8 mouse cellular contexts compared by ENCODE assay signal in the genomic region with DNA sequence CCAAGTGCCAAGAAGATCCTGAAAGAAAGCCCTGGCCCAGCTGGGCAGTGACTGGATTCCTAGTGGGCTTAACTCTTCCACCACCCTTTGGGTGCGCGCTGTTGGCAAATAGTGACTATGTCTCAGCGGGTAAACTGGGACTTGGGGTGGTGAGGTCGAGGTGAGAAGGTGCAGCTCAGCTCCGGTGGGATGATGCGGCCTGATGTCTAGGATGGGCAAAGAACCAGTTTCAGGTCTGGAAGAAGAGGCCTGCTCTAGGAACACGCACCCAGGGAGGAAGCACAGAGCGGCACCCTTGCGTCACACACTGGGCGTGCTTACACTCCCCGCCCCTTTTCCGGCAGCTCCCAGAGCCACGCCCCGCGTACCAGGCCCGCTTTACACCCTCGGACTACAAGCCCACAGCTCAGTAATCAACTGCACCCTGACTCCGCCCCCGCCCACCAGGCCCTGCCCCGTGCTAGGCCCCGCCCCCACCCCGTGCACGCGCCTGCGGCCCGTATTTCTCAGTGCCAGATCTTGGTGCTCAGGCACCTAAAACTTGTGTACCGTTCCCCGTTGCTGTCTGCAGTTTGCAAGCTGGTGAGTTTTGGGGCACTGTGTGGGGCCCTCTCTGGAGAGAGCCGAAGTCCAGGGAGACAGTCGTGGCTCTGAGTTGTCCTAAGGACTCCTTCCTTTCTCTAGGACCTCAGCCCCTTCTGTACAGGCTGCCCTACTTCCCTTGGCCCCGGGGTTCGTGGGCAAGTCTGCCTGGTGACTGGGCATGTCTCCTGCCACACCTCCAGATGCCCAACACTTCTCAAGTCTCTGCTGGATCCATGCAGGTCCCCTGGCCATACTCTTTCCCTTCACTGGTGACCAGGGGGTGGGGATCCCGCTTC. TPM values are rescaled to one million over a fixed set of nuclear protein-coding genes. Genes with fewer than 3 reads are reported as not detected.
DNase-seq lines count a peak whose midpoint lies in the region; ATAC-seq and TF ChIP-seq lines count a peak whose summit lies in the region.

A gene (plus strand): TSS at position 509 of the 881 bp plus-strand sequence.

- peak; percentile 51 to 57 for DNase-seq in cerebellum, adult 18-20 months
- DNase-seq in heart, postnatal 14 days = peak; percentile 92 to 94
- DNase-seq in large intestine, adult 2 months (ENCODE audit: low read depth, low spot score) = peak; percentile 57
- peak; percentile 97 for DNase-seq in stomach, postnatal 0 days (ENCODE audit: low spot score)

- peak; percentile 99 for ATAC-seq in forebrain, embryonic 15.5 days (replicated peaks)
- ATAC-seq in liver, embryonic 16.5 days (ENCODE audit: low read depth) = peak; percentile 99
- ATAC-seq in neural tube, embryonic 12.5 days (ENCODE audit: low FRiP score, low read depth) = peak; percentile 99
- peak; percentile 100 for ATAC-seq in stomach, postnatal 0 days (ENCODE audit: low FRiP score, low TSS enrichment)

- 0 out of 2 replicates have a peak, but pooled peaks have one; percentile 8 for TF ChIP-seq EP300 in ES-Bruce4 (IDR thresholded peaks at IDR 0.05; ENCODE audit: insufficient read depth, low read depth, low read length)
- TF ChIP-seq EP300 in stomach, postnatal 0 days (optimal IDR thresholded peaks at IDR 0.05) = no peak

- no peaks in the 10 kb centered on the region for H3K4me1 ChIP-seq in ES-Bruce4 (ENCODE audit: control insufficient read depth, insufficient read depth, low read length)
- H3K4me1 ChIP-seq in forebrain, embryonic 15.5 days = peaks cover 6% of the 10 kb centered on the region
- peaks cover 11% of the 10 kb centered on the region for H3K4me1 ChIP-seq in liver, embryonic 16.5 days (ENCODE audit: control insufficient read depth, low read depth, low read length)
- peaks cover 12% of the 10 kb centered on the region; the same call in 1 of the 2 replicates for H3K4me1 ChIP-seq in neural tube, embryonic 12.5 days
- H3K4me1 ChIP-seq in stomach, postnatal 0 days (replicated peaks; ENCODE audit: control insufficient read depth, insufficient read depth) = no peaks in the 10 kb centered on the region

- TF ChIP-seq CTCF in ES-Bruce4 (IDR thresholded peaks at IDR 0.05; ENCODE audit: low read depth, low read length) = no peak
- no peak for TF ChIP-seq CTCF in stomach, postnatal 0 days (IDR thresholded peaks at IDR 0.05; ENCODE audit: low read depth)

- H3K9ac ChIP-seq in ES-Bruce4 (ENCODE audit: low read depth, poor library complexity, severe bottlenecking) = peak within 1 kb of the TSS; percentile 54
- H3K9ac ChIP-seq in forebrain, embryonic 15.5 days (replicated peaks) = peak within 1 kb of the TSS; percentile 42
- peak within 1 kb of the TSS; percentile 44 for H3K9ac ChIP-seq in liver, embryonic 16.5 days (ENCODE audit: low read depth, low read length)
- no peak within 1 kb of the TSS for H3K9ac ChIP-seq in neural tube, embryonic 12.5 days
- H3K9ac ChIP-seq in stomach, postnatal 0 days (ENCODE audit: low read length) = peak within 1 kb of the TSS; percentile 61

- peak; percentile 60 for TF ChIP-seq POLR2A in ES-Bruce4 (IDR thresholded peaks at IDR 0.05; ENCODE audit: insufficient read depth, low read length)

- peak within 1 kb of the TSS; percentile 88 for H3K4me3 ChIP-seq in ES-Bruce4 (ENCODE audit: low read depth, low read length)
- H3K4me3 ChIP-seq in forebrain, embryonic 15.5 days = peak within 1 kb of the TSS; percentile 32
- H3K4me3 ChIP-seq in liver, embryonic 16.5 days (ENCODE audit: low read depth, low read length) = peak within 1 kb of the TSS; percentile 54
- peak within 1 kb of the TSS; percentile 28 for H3K4me3 ChIP-seq in neural tube, embryonic 12.5 days
- peak within 1 kb of the TSS; percentile 32 for H3K4me3 ChIP-seq in stomach, postnatal 0 days (ENCODE audit: low read depth, low read length)

- H3K4me2 ChIP-seq in forebrain, embryonic 15.5 days (replicated peaks) = peak within 1 kb of the TSS; percentile 53
- peak within 1 kb of the TSS; percentile 69 for H3K4me2 ChIP-seq in liver, embryonic 16.5 days (ENCODE audit: low read depth, low read length)
- H3K4me2 ChIP-seq in neural tube, embryonic 12.5 days (replicated peaks) = peak within 1 kb of the TSS; percentile 60
- peak within 1 kb of the TSS; percentile 61 for H3K4me2 ChIP-seq in stomach, postnatal 0 days (replicated peaks; ENCODE audit: low read depth)

- intact Hi-C loops in heart, postnatal 14 days (cut with DNase I) = no loop called here

- H3K36me3 ChIP-seq in ES-Bruce4 (ENCODE audit: control insufficient read depth, insufficient read depth, low read length, poor library complexity, severe bottlenecking) = no peaks in the 10 kb centered on the region
- no peaks in the 10 kb centered on the region for H3K36me3 ChIP-seq in forebrain, embryonic 15.5 days
- no peaks in the 10 kb centered on the region for H3K36me3 ChIP-seq in liver, embryonic 16.5 days (ENCODE audit: control insufficient read depth, insufficient read depth)
- no peaks in the 10 kb centered on the region for H3K36me3 ChIP-seq in neural tube, embryonic 12.5 days
- no peaks in the 10 kb centered on the region for H3K36me3 ChIP-seq in stomach, postnatal 0 days (ENCODE audit: control insufficient read depth, insufficient read depth, low read length)

- 12% methylated on average over 33 of the region's 33 CpGs for WGBS in forebrain, embryonic 15.5 days
- WGBS in large intestine, adult 2 months = 8% methylated on average over 32 of the region's 33 CpGs
- WGBS in liver, embryonic 16.5 days (ENCODE audit: insufficient replicate concordance) = 9% methylated on average over 33 of the region's 33 CpGs
- WGBS in neural tube, embryonic 12.5 days = 13% methylated on average over 33 of the region's 33 CpGs
- 9% methylated on average over 30 of the region's 33 CpGs for WGBS in stomach, postnatal 0 days

- no peaks in the 10 kb centered on the region for H3K9me3 ChIP-seq in ES-Bruce4 (replicated peaks; ENCODE audit: control insufficient read depth, insufficient read depth, low read length, poor library complexity, severe bottlenecking)
- no peaks in the 10 kb centered on the region for H3K9me3 ChIP-seq in forebrain, embryonic 15.5 days
- no peaks in the 10 kb centered on the region for H3K9me3 ChIP-seq in liver, embryonic 16.5 days (replicated peaks; ENCODE audit: control insufficient read depth, low read length)
- H3K9me3 ChIP-seq in neural tube, embryonic 12.5 days = no peaks in the 10 kb centered on the region
- H3K9me3 ChIP-seq in stomach, postnatal 0 days (ENCODE audit: control insufficient read depth, low read length) = no peaks in the 10 kb centered on the region

- no peaks in the 10 kb centered on the region for H3K27me3 ChIP-seq in ES-Bruce4 (ENCODE audit: control insufficient read depth, insufficient read depth, low read length, poor library complexity, severe bottlenecking)
- H3K27me3 ChIP-seq in forebrain, embryonic 15.5 days = no peaks in the 10 kb centered on the region
- no peaks in the 10 kb centered on the region for H3K27me3 ChIP-seq in liver, embryonic 16.5 days (ENCODE audit: control insufficient read depth, insufficient read depth, low read depth, low read length)
- no peaks in the 10 kb centered on the region for H3K27me3 ChIP-seq in neural tube, embryonic 12.5 days (replicated peaks)
- H3K27me3 ChIP-seq in stomach, postnatal 0 days (ENCODE audit: control insufficient read depth, insufficient read depth, low read length) = no peaks in the 10 kb centered on the region

- H3K27ac ChIP-seq in ES-Bruce4 (ENCODE audit: insufficient read depth, low read length) = 0 out of 2 replicates have a peak within 1 kb of the TSS, but pooled peaks have one; percentile 22
- no peak within 1 kb of the TSS for H3K27ac ChIP-seq in forebrain, embryonic 15.5 days (replicated peaks)
- no peak within 1 kb of the TSS for H3K27ac ChIP-seq in liver, embryonic 16.5 days (ENCODE audit: low read length)
- H3K27ac ChIP-seq in neural tube, embryonic 12.5 days = no peak within 1 kb of the TSS
- H3K27ac ChIP-seq in stomach, postnatal 0 days (replicated peaks) = peak within 1 kb of the TSS; percentile 76

RNA-seq across cellular contexts. Expression of the gene that starts here (rescaled TPM):
- polyA plus RNA-seq in ES-Bruce4 (2011; ENCODE audit: insufficient read depth, insufficient read length, low read depth, missing spikeins) = 9.6 and 12.1 TPM in 2 replicates
- 1.0 and 1.3 TPM in 2 replicates for polyA plus RNA-seq in forebrain, embryonic 15.5 days (2015; fragmentation: Nextera tagmentation; extraction: Ambion mirVana)
- 1 to 10 TPM; 3.4 to 3.6 TPM for total RNA-seq in heart, postnatal 14 days (2021)
- polyA plus RNA-seq in large intestine, adult 2 months (2012; rRNA removed) = 0.86 and 1.0 TPM in 2 replicates
- 3.0 and 3.2 TPM in 2 replicates for polyA plus RNA-seq in liver, embryonic 16.5 days (2015; fragmentation: Nextera tagmentation; extraction: Ambion mirVana)
- polyA plus RNA-seq in neural tube, embryonic 12.5 days (2016; fragmentation: Nextera tagmentation; extraction: Ambion mirVana) = 2.6 and 2.7 TPM in 2 replicates
- polyA plus RNA-seq in stomach, postnatal 0 days (2015; fragmentation: Nextera tagmentation; extraction: Ambion mirVana) = 5.5 TPM in 2 replicates

Comparison
In these comparisons a context has a peak if more than half of its experiments do, and no peak if none do; other contexts are left out.
1. H3K27ac ChIP-seq: peak in ES-Bruce4 (single experiment) and stomach, postnatal 0 days (single experiment); none in forebrain, embryonic 15.5 days (single experiment), liver, embryonic 16.5 days (single experiment) and neural tube, embryonic 12.5 days (single experiment).
2. H3K4me3 ChIP-seq: peak in every context shown above with its lines; median percentile 88 in ES-Bruce4; 54 in liver, embryonic 16.5 days; 32 in forebrain, embryonic 15.5 days; 32 in stomach, postnatal 0 days; 28 in neural tube, embryonic 12.5 days.
3. Peak in every context shown above with its lines, with median percentiles within 50 percentile points of each other: DNase-seq, ATAC-seq and H3K4me2 ChIP-seq.